Mouse (Mus musculus): ENCODE results near the gene Cyp2d22.

Gene Cyp2d22

DNA sequence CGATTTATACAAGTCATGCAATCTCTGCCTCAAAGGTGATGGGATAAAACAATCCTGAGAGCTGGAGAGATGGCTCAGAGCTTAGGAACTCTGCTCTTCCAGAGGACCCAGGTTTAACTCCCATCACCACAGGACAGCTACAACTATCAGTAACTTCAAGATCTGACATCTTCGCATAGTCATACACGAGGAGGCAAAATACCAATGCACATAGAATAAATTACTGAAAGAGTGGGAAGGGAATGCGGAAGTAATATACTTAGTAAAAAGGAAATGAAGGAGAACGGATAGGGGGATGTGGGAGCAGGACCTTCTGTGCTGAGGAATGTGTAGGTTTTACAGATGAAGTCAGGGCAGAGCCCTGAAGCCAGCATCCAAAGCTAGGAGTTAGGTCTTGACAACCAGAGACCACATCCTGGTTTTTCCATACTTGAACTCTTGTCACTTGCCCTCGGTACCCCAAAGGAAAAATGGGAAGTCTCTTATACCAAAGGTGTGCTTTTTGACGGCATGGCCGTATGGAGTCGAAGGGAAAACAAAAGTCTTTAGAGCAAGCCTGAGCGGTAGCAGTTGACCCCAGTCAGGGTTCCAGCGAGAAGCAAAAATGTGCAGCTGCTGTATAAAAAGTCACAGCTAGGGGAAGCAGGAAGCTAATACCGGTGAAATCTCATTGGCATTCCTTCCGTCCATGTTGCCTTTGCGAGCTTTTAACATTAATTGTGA lies 33.3 kb downstream of the Cyp2d22 start:
- DNase-seq (ENCODE audit: low read depth, low spot score), result no peak

DNA sequence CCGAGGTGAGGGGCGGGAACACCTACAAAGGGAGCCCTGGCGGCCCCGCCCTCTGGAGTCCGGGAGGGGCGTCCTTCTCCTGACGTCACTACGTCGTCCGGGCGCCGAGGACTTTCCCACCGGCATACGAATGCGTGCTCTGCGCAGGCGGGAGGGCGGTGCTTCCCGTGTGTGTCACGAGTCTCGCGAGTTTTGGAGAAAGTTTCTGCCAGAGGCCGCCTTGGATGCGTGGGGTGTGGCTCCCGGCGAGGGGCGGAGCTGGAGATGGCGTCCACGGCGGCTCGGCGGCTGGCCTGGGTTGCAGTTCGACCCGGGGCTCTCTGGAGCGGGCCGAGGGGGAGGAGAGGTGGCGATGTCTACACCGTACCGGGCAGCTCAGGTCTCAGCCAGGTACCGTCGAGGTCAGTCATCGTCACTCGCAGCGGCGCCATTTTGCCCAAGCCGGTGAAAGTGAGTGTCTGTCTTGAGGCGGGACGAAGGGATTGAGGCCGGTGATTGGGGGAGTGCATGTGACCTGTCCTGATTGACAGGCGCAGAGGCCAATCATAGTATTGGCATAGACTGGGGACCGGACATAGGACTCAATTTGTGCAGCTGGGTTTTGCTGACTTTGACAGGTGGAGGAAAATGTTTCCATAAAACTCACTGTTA lies 34.1 kb downstream of the Cyp2d22 start:
- DNase-seq (ENCODE audit: low read depth, low spot score), result peak; percentile 99

DNA sequence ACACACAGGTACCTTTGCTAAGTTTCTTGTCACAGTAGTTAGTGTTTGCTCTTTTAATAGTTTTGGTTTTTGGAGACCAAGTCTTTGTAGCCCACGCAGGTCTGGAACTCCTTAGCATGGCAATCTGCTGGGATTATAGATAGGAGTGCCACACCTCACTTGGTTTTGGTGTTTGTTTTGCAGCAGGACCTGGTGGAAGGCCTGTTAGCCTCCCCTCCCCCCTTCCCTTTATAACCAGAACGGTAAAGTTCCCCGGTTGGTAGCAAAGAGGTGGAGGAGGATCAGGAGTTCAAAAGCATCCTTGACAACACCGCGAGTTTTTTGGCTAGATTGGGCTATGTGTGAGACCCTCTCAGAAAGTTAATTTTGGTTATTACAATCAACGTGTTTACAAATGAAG lies 35.1 kb downstream of the Cyp2d22 start:
- no peak for DNase-seq (ENCODE audit: low read depth, low spot score)

DNA sequence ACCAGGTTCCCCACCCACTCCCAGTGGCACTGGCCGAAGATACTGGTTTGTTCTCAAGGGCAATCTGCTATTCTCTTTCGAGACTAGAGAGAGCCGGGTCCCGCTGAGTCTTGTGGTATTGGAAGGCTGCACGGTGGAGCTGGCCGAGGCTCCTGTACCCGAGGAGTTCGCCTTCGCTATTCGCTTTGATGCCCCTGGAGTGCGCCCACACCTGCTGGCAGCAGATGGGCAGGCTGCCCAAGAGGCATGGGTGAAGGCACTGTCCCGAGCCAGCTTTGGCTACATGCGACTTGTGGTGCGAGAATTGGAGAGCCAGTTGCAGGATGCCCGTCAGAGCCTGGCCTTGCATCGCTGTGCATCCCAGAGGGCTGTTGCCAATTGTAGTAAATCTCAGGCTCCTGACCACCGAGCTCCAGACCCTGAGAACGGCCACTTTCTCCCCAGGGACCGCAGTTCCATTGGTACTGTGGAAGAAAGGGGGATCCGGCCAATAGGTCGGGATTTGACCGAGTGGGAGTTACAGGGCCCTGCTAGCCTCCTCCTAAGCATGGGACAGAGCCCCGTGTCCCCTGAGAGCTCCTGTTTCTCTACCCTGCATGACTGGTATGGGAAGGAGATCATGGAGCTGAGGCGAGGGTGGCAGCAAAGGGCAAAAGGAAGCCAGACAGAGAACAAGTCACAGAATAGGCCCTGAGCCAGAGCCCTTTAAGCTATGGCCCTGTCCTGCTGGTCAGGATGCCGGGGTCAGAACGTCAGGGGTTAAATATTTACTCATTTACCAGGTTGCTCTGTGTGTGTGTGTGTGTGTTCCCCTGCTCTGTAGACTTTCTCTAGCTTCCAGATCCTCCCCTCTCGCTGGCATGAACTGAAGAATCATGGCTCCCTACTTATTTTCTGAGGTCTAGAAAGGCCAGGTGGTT lies 36.4 kb downstream of the Cyp2d22 start:
- DNase-seq (ENCODE audit: low read depth, low spot score), result no peak

DNA sequence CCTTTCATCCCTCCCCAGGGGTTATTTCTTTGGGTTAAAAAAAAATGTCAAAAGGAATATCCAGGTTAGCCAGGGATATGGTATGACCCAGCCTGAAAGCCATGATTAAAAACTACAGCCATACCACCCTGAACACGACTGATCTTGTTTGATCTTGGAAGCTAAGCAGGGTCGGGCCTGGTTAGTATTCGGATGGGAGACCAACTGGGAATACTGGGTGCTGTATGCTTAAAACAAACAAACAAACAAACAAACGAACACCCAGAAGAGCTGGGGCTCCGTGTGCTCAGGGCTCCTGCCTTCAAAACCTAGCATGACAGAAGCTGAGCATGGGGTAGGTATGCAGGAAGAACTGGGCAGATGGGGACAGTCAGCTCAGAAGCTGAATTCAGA lies 37.5 kb downstream of the Cyp2d22 start:
- no peak for DNase-seq (ENCODE audit: low read depth, low spot score)

DNA sequence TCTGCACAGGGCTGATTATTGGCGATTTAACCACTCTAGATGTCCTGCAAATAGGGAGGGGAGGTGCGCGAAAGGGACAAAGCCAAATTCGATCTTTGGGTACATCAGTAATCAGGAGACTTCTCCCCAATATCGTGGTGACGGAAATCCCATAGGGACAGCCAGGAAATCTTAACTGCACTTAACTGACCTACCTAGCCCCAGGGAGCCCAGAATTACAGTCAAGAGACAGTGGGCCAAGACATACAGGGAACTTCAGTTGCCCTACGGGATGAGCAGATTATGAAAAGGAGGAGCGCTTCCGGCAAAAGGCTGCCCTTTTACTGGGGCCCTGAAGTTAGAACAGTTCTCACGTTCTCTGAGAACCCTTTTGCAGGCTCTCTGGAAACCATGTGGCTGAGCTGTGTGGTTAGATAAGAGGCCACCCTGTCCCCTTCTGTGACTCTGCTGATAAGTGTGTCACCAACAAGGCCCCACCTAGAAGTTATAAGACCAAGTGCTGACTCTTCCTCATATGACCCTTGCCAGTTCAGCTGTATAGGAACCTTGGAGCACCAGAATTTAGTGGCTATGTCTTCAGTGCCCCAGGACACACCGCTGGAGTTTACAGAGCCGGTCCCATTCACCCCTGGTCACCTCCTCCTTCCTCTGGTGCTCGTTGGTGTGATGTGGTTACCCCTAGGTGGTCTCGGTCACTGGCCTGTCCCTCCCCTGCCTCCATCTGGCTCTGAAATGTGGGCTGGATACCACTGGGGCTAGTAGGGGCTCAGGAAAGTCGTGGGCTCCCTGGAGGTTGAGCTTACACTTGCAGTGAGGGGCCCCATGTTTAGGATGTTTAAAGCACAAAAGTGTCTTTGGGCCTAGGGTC lies 38.2 kb downstream of the Cyp2d22 start:
- no peak for DNase-seq (ENCODE audit: low read depth, low spot score)

DNA sequence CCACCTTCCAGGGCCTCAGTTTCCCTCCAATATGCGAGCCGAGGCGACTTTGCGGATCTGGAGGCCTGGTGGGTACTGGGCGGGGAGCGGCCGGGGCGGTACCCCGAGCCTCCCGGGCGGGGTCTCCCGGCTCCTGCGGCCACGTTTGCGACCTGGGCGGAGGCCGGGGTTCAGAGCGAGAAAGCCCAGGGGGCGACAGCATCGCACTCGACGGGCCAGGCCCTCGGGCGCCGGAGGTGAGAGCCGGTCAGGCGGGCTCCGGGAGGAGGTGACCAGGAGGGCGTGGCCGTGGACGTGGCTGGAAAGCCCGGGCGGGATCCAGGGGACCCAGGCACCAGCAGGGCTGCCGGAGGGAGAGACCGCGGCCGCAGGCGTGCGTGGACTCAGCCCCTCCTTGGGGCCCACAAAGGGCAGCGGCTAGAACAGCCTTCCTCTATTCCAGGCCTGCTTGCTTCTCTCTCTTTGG lies 39.0 kb downstream of the Cyp2d22 start:
- DNase-seq (ENCODE audit: low read depth, low spot score), result no peak

DNA sequence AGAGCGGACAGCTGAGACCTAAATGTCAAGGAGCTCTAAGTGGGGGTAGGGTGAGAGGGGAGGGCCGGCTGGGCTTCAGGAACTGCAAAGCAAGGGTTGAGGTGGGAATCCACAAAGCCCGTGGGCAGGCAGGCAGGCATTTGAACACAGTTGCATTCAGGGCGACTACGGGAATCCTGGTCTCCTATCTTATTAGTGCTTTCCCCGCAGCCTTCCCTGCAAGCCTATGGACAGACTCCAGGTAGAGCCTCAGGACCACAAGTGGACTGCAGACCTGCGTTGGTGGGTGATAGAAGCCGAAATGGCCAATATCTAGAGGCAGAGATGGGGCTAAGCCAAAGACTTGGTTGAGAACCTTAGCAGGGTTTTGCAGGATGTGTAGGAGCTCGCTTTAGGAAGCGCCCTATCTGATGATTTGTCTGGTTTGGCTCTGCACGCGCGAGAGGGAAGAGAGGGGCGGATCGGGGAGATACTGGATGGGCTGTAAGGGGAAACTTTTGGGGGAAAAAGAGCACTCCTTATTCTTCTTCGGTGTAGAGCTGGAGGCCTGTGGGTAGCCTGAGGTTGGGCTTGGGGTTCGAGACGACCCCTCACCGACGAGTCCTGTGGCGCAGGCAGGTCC lies 39.5 kb downstream of the Cyp2d22 start:
- DNase-seq (ENCODE audit: low read depth, low spot score), result no peak

DNA sequence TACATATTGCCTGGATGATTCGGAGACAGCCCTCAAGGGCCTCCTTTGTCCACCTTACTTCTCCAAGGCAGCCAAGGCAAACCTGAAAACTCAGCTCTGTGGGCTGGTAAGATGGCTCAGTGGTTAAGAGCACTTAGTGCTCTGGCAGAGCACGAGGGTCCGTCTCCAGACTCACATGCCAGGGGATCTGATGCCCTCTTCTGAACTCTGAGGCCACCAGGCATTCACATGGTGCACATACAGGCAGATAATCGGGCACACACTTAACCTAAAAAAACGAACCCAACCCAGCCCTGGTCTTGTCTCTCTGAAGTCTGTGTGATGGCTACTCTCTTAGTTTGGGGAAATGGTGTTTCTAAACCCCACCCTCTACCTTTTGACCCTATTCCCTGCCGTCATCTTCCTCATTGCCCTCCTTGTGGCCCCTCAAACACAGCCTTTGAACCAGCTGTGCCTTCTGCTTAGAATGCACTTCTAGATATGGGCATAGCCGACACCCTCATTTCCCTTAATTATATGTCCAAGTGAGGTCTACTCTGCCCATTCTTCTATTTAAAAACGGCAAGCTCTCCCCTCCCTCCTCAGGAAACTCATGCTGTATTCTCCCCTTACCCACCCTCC lies 40.3 kb downstream of the Cyp2d22 start:
- DNase-seq (ENCODE audit: low read depth, low spot score), result no peak

DNA sequence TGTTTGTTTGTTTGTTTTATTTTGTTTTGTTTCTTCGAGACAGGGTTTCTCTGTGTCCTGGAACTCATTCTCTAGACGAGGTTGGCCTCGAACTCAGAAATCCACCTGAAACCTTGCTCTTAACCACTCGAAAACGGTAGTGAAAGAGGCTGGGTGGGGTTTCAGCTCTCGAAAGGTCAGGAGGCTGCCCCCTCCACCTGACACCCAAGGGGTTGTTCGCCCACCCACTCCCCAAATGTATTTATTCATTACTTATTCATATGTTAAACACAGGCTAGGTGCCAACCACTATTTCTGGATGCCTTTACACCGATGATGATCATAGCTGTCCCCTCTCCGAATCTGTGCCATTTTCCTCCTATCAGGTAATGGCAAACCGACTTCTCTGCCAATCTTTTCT lies 40.9 kb downstream of the Cyp2d22 start:
- no peak for DNase-seq (ENCODE audit: low read depth, low spot score)

DNA sequence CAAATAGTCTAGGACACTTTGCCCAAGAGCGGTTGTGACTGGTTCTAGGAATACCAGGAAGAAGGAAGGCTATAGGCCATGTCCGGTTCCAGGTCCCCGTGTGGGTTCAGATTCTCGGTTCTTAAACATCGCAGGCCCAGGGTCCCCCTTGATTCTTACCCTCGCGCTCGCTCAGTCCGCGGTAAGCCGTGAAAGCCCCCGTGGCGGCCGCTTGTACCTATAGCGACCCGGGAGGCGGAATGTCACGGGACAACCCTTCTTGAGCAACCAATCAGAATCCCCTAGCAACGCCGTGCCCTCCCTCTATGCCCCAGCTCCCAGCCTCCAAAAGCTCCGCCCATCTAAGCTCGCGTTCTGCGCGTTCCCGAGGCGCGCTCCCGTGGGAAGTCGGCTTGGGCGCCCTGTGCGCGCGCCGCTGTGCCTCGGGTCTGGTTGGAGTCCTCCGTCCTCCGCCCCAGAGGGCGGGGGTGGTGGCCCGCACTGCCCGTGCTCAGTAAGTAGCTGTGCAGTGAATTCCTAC lies 41.4 kb downstream of the Cyp2d22 start, which contains the start of the genes Naga, Pheta2 and Smdt1:
TSS of gene Naga (minus strand) at position 333 of the 520 bp plus-strand sequence.
TSS of gene Pheta2 (plus strand) at position 350 of the 520 bp plus-strand sequence.
TSS of gene Smdt1 (plus strand) at position 367 of the 520 bp plus-strand sequence.
- DNase-seq (ENCODE audit: low read depth, low spot score), result peak; percentile 90

DNA sequence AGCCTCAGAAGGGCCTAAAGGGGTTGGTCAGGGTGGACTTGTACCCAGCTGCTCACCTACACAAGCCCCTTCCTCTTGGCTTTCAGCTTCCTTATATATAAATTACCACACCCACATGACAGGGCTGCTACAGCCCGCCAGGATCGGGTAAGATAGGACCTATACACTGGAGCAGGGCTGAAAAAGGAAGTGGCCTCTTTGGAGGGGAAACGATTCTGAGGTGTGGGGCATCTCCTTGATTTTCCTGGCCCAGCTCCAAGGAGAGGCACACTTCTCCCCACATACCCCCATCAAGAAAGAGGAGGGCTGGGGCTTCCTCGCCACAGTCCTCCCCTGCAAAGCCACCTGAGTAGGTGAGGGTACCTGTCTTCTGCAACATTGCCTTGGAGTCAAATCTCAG lies 42.2 kb downstream of the Cyp2d22 start:
- no peak for DNase-seq (ENCODE audit: low read depth, low spot score)

DNA sequence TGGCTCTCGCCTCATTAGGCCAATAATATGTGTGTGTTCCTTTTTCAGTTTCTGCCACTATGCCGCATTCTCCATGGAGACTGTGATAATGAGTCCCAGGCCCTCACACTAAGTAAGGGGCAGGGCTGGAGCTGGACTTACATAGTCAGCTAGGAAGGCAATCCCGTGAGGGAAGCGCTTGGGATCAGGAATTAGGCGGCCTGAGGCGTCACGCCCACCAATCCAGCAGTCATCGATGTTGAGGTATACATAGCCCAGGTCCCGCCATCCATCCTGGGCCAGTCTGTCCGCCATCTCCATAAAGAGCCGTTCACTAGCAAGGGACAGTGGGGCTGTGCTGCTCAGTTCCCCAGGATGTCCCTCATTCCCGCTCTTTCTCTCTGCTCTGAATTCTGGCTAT lies 43.4 kb downstream of the Cyp2d22 start:
- no peak for DNase-seq (ENCODE audit: low read depth, low spot score)

DNA sequence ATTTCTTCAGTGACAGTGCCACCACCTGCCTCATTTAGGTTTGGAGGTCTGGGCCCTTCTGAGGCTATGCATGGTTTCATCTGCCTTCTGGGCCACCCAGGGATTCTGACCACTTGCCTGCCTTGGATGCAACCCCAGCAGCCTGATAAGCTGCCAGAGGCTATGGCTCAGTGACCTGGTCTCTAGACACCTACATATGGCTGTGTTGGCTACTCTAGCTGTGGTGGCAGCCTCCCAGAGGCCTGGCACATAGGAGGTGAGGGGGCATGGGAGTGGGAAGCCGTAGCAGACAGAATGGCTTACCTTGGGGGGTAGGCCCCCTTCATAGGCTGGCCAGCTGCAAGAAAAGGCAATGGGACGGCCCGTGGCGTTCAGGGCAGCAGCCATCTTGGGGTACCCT lies 44.9 kb downstream of the Cyp2d22 start:
- DNase-seq (ENCODE audit: low read depth, low spot score), result no peak

DNA sequence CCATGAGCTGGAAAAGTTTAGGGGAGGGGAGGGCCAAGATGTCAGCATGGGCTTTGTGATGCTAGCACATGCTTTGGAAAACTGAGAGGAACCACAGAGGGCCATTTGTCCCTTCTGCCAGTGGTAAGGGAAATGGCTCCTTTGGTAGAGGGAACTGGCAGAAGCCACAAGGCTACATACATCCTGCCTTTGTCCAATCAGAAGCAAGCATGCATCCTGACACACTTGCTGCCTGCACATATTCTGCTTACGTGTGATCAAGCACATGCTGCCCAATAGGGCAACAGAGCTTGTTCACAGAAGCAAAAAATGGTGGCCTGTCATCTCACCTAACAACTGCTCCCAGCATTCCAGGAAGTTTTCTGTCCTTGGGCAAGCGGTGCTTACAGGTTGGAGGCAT lies 54.7 kb downstream of the Cyp2d22 start:
- DNase-seq (ENCODE audit: low read depth, low spot score), result no peak

DNA sequence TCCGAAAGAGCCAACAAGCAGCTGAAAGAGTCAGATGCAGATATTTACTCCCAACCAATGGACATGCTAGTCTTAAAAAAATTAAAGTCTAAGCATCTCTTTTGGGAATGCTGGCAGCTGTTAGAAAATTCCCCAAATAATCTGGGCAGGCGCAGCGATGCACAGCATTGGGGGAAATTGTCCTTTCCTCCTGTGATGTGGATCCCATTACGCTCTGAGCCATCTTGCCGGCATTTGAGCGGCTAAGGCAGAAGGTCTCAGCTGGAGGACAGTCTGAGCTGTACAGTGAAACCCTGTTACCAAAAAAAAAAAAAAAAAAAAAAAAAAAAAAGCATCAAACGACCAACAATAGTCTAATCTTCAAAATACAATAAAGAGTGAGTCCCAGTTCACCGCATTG lies 57.9 kb downstream of the Cyp2d22 start:
- DNase-seq (ENCODE audit: low read depth, low spot score), result no peak
